Mouse (Mus musculus) intestine, embryonic 16.5 days (tissue): ENCODE results near the gene Magoh. TPM values are rescaled to one million over a fixed set of nuclear protein-coding genes. Genes with fewer than 3 reads are reported as not detected.

Source experiments
- ATAC-seq: fragments of 200-750 bp; cut with Nextera tagmentation; 2 replicates; pipeline ENCODE4 v1.8.0; 2017; ENCODE audit warnings: moderate TSS enrichment, moderate library complexity
- H3K27ac ChIP-seq: fragments of 300-500 bp; sonication (generic); 2 replicates; pipeline ENCODE4 v1.5.1; 2014; ENCODE audit warnings: mild to moderate bottlenecking, low read length
- H3K27me3 ChIP-seq: fragments of 300-500 bp; sonication (generic); replicated peaks from 2 replicates; pipeline ENCODE4 v1.6.1; 2014; ENCODE audit warnings: low read length, control low read depth, mixed read lengths; ENCODE audit not compliant: control insufficient read depth, insufficient read depth
- H3K36me3 ChIP-seq: fragments of 300-500 bp; sonication (generic); 2 replicates; pipeline ENCODE4 v1.6.1; 2014; ENCODE audit warnings: low read length, control low read depth; ENCODE audit not compliant: control insufficient read depth, insufficient read depth
- H3K4me1 ChIP-seq: fragments of 300-500 bp; sonication (generic); 2 replicates; pipeline ENCODE4 v1.6.1; 2014; ENCODE audit warnings: low read length, control low read depth, mixed read lengths; ENCODE audit not compliant: control insufficient read depth, insufficient read depth
- H3K4me2 ChIP-seq: fragments of 300-500 bp; sonication (generic); 2 replicates; pipeline ENCODE4 v1.6.1; 2014; ENCODE audit warnings: low read depth, low read length, control low read depth
- H3K4me3 ChIP-seq: fragments of 300-500 bp; sonication (generic); 2 replicates; pipeline ENCODE4 v1.5.1; 2014; ENCODE audit warnings: mild to moderate bottlenecking, low read length
- H3K9ac ChIP-seq: fragments of 300-500 bp; sonication (generic); 2 replicates; pipeline ENCODE4 v1.6.1; 2014; ENCODE audit warnings: low read depth, low read length
- H3K9me3 ChIP-seq: fragments of 300-500 bp; sonication (generic); 2 replicates; pipeline ENCODE4 v1.6.1; 2016; ENCODE audit warnings: low read length, control low read depth; ENCODE audit not compliant: control insufficient read depth
- WGBS: fragments of 180-500 bp; shearing (Covaris S2); extraction: QIAGEN DNeasy Blood & Tissue Kit; methylation state at CpG from one replicate; pipeline ENCODE4 v1.1.7; 2014; 5-methylcytosine and 5-hydroxymethylcytosine counted together
- polyA plus RNA-seq: library from polyadenylated mRNA; unstranded; fragments of >200 nt; fragmentation: Nextera tagmentation; extraction: Ambion mirVana; gene quantifications from 2 replicates; pipeline ENCODE4 v1.2.1, GENCODE M21; 2015

The Magoh gene
- polyA plus RNA-seq, 1 experiment from 2014 or later: 139 TPM

DNA sequence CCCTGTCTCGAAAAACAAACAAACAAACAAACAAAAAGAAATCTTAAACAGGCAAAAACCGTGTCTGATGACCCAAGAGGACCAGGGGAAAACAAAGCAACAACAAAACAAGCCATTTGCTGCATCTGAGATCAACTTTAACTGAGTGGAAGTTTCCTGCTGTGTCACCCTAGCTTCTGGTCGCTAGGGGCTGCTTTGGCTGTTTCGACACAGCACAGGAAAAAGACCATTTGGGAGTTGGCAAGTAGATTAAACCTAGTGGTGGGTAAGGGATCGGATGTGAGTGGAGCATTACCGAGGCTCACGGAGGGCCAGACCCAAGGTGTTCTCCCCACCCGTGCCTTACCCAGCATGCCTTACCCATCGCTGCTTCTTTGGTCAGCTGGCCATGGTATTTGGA is 27.0 kb downstream of the Magoh start:
- Histone ChIP-seq H3K9me3 (no peaks in the 10 kb centered on the region), H3K4me2 (no peak overlapping the region), H3K4me1 (no peaks in the 10 kb centered on the region), H3K9ac (no peak overlapping the region), H3K27me3 (no peaks in the 10 kb centered on the region), H3K36me3 (peaks cover 16% of the 10 kb centered on the region), H3K4me3 (no peak overlapping the region), H3K27ac (no peak overlapping the region)
- no peak for ATAC-seq
- 91% methylated on average over 9 of the region's 9 CpGs for WGBS

DNA sequence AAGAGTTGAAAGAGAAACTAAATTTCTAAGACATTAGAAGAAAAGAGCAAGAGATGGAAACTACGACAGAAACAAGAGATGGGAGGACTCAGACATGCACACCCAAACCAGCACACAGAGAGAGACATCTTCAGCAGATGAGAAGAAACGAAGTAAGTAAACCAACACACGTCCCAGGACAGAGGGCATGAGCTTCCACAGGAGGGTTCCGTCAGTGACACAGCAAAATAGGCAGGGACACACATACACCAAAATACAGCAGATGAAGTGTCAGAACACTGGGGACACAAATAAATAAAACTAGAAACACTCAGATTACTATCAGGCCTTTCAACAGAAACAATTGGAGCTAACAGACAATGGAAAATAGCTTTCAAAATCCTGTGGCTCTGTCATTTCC is 30.5 kb downstream of the Magoh start:
- no peak for ATAC-seq
- H3K9ac ChIP-seq: no peak overlapping the region
- H3K4me3 ChIP-seq: no peak overlapping the region
- H3K4me2 ChIP-seq: no peak overlapping the region
- H3K27ac ChIP-seq: no peak overlapping the region
- H3K9me3 ChIP-seq: no peaks in the 10 kb centered on the region
- peaks cover 23% of the 10 kb centered on the region for H3K36me3 ChIP-seq
- no peaks in the 10 kb centered on the region for H3K27me3 ChIP-seq
- 94% methylated on average over 4 of the region's 4 CpGs for WGBS
- no peaks in the 10 kb centered on the region for H3K4me1 ChIP-seq

DNA sequence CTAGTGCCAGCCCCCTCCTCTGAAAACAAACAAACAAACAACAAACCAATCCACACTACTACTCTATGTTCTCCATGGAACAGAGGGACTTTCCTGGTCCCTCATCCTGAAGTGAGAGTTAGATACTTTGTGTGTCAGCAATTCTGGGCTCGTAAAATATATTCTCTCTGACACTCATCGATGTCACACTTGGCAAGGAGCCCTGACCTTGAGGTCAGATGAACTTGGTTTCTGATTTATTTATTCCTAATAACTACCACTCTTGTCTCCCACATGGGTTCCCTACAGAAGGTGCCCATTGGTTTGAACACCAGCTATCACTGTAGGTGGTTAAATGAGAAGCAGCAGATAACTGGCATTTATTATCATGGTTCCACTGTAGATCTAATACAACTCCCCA is 40.8 kb downstream of the Magoh start:
- H3K27me3 ChIP-seq: no peaks in the 10 kb centered on the region
- H3K4me3 ChIP-seq: no peak overlapping the region
- no peaks in the 10 kb centered on the region for H3K36me3 ChIP-seq
- peaks cover 22% of the 10 kb centered on the region for H3K4me1 ChIP-seq
- no peak overlapping the region for H3K4me2 ChIP-seq
- WGBS: 71% methylated on average over 2 of the region's 2 CpGs
- H3K27ac ChIP-seq: peak overlapping the region; percentile 93
- no peak overlapping the region for H3K9ac ChIP-seq
- no peak for ATAC-seq
- no peaks in the 10 kb centered on the region for H3K9me3 ChIP-seq

DNA sequence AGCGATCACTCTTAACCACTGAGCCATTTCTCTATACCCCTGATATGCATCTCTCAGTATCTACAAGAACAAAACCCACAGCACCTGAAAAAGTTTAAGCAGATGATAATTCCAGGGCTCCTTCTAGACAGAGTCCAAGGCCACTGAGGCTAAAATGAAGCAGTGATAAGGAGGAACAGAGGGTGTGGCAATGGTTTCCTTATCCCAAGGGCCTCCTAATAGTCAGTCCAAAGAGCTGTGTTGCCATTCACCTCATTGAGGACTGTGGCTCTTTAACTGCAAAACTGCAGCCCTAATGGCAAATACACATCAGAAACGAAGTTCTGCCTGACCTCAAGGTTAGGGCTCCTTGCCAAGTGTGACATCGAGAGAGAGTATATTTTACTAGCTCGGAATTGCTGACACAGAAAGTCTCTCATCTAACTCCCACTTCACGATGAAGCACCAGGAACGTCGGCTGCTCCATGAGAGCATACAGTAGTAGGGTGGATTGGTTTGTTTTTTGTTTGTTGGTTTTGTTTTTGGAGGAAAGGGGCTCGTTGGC is 41.7 kb downstream of the Magoh start:
- H3K27ac ChIP-seq: peak overlapping the region; percentile 93
- no peaks in the 10 kb centered on the region for H3K27me3 ChIP-seq
- H3K36me3 ChIP-seq: no peaks in the 10 kb centered on the region
- peak overlapping the region; percentile 88 for H3K4me3 ChIP-seq
- 41% methylated on average over 8 of the region's 8 CpGs for WGBS
- no peaks in the 10 kb centered on the region for H3K9me3 ChIP-seq
- peak overlapping the region; percentile 73 for H3K4me2 ChIP-seq
- H3K9ac ChIP-seq: peak overlapping the region; percentile 97; the same call in 1 of the 2 replicates
- H3K4me1 ChIP-seq: peaks cover 22% of the 10 kb centered on the region
- ATAC-seq: peak; percentile 63

DNA sequence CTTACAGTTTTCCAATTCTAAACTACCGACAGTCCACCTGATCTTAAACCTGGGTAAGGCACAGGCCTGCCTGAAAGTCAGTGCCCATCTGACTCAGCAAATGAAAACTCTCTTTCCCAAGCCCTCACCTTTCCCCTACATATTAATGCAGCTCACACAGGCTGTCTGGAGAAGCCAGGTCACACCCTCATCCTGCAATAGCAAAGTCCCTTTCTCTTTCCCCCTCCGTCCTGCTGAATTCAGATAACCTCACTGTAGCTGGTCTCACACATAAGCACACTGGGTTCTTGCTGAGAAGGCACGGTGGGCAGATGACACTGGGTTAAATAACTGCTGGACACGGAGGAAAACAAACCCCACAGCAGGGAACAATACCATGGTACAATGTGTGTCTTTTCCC is 42.4 kb downstream of the Magoh start:
- Histone ChIP-seq H3K4me2 (peak overlapping the region; percentile 73), H3K9ac (peak overlapping the region; percentile 97), H3K27me3 (no peaks in the 10 kb centered on the region), H3K36me3 (no peaks in the 10 kb centered on the region), H3K4me1 (peaks cover 22% of the 10 kb centered on the region), H3K9me3 (no peaks in the 10 kb centered on the region), H3K27ac (peak overlapping the region; percentile 93), H3K4me3 (peak overlapping the region; percentile 88)
- 38% methylated on average over 4 of the region's 4 CpGs for WGBS
- ATAC-seq: peak; percentile 64

DNA sequence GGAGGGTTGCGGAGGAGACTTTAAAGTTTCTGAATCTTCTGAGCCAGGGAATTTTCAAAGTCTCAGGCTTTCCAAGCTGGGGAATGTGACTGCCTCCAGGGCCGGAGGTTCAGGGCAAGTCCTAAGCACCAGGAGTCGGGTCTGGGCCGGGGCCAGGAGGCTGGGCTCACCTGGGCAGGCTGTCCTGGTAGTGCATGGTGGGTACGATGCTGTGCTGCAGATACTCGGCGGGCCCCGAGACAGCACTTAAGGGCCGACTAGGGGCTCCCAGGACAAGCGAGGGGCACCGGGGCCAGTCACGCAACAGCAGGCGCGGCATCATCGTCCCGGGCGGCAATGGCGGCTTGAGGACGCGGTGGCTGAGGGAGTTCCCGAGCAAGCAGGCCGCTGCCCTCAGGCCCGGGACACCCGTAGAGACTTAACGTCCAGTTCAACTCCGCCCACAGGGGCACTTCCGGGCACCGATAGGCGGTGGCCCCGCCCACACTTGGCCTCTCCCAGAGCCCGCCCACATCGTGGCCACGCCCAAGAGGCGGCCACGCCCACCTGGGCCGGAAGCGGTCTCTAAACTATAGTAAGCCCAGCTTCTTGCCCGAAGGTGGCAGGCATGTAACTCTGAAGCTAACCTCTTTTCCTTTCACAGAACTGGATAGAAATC is 43.7 kb downstream of the Magoh start, which contains the start of gene Cpt2:
Gene Cpt2, minus strand, starts transcription at position 466 of the 658 bp plus-strand sequence.
- H3K4me2 ChIP-seq: peak within 1 kb of the TSS; percentile 73
- H3K36me3 ChIP-seq: no peaks in the 10 kb centered on the region
- H3K27ac ChIP-seq: peak within 1 kb of the TSS; percentile 93

DNA sequence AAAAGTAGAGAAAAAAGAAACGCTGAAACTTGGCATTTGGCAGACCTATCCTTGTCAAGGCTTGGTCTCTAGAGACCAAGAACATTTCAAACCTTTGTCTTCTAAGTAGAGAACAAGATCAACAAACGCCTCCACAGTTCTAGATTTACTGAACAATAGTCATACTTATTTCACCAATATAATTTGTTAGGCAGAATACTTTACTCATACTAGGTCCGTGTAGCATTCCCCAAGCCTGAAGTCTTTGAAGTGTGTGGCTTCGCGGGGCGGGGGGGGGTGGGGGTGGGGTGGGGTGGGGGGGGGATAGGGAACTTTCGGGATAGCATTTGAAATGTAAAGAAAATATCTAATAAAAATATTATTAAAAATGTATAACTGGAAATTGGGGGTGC is 44.2 kb downstream of the Magoh start:
- H3K36me3 ChIP-seq: no peaks in the 10 kb centered on the region
- peak overlapping the region; percentile 59 for H3K4me2 ChIP-seq
- peak overlapping the region; percentile 93 for H3K27ac ChIP-seq
- no peak overlapping the region for H3K9ac ChIP-seq
- H3K27me3 ChIP-seq: no peaks in the 10 kb centered on the region
- no peak; the same call in 1 of the 2 replicates for ATAC-seq
- no peaks in the 10 kb centered on the region for H3K9me3 ChIP-seq
- 49% methylated on average over 7 of the region's 7 CpGs for whole genome bisulfite sequencing
- H3K4me3 ChIP-seq: peak overlapping the region; percentile 88
- peaks cover 22% of the 10 kb centered on the region for H3K4me1 ChIP-seq

More for the DNA sequence above, 43.7 kb downstream of the Magoh start, which contains the start of gene Cpt2:
- Histone ChIP-seq H3K9ac (peak within 1 kb of the TSS; percentile 97), H3K4me1 (peaks cover 22% of the 10 kb centered on the region), H3K9me3 (no peaks in the 10 kb centered on the region), H3K27me3 (no peaks in the 10 kb centered on the region), H3K4me3 (peak within 1 kb of the TSS; percentile 88)
- ATAC-seq: peak; percentile 90
- under 1% methylated on average over 38 of the region's 38 CpGs for WGBS

DNA sequence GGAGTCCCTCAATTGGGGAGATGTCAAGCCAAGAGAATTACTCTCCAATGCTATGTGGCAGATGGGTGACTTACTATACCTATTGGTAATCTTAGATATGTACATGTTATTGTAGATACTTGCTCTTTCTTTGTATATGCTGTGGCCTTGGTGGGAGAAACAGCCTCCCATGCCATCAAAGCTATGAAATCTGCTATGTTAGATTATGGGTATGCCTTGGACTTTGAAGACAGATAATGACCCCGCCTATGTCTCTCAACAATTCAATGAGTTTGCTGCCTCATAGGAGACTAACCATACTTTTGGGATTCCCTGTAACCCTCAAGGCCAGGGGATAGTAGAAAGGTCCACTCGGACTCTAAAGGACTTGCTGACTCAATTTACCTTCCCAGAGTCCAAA is 48.7 kb downstream of the Magoh start:
- Histone ChIP-seq H3K4me3 (no peak overlapping the region), H3K9me3 (no peaks in the 10 kb centered on the region), H3K4me1 (no peaks in the 10 kb centered on the region), H3K27me3 (no peaks in the 10 kb centered on the region), H3K27ac (no peak overlapping the region), H3K36me3 (no peaks in the 10 kb centered on the region), H3K4me2 (no peak overlapping the region), H3K9ac (no peak overlapping the region)
- WGBS: 73% methylated on average over 2 of the region's 2 CpGs
- ATAC-seq: no peak

DNA sequence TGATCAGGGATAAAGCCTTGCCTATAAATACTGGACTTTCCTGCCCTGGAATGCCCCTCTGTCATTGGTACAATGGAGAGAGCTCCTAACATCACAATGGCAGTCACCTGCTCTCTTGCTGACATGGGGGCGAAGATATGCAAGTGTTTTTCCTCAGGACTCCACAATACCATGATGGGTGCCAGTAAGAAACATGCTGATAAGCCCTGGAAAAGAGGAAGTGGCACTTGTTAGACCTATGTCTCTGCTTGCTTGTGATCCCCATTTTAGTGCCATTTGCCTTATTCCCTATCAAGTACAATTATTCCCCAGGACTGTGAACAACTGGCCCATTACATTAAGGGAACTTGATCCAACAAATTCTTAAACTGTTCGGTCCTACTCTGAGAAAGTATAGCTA is 49.2 kb downstream of the Magoh start:
- Histone ChIP-seq H3K9ac (no peak overlapping the region), H3K36me3 (no peaks in the 10 kb centered on the region), H3K4me1 (no peaks in the 10 kb centered on the region), H3K27ac (no peak overlapping the region), H3K9me3 (no peaks in the 10 kb centered on the region), H3K4me2 (no peak overlapping the region), H3K4me3 (no peak overlapping the region), H3K27me3 (no peaks in the 10 kb centered on the region)
- ATAC-seq: no peak
- 84% methylated on average over 2 of the region's 2 CpGs for WGBS
